Mouse (Mus musculus): ENCODE results near the gene Prpf18. TPM values are rescaled to one million over a fixed set of nuclear protein-coding genes. Genes with fewer than 3 reads are reported as not detected.

Gene Prpf18
- polyA plus RNA-seq, 1 experiment = 9.2 TPM

GRCm38 (mm10) chr2:4611704-4612103, 40.2 kb downstream of the Prpf18 start:
- Histone ChIP-seq H3K79me3 (ENCODE audit: low read depth) (no peaks in the 10 kb centered on the region), H3K4me3 (ENCODE audit: insufficient read depth, poor library complexity, severe bottlenecking) (no peak overlapping the region), H3ac (ENCODE audit: control insufficient read depth, insufficient read length, low read depth) (no peak overlapping the region), H3K36me3 (ENCODE audit: control insufficient read depth, insufficient read depth) (peaks cover 69% of the 10 kb centered on the region), H3K79me2 (ENCODE audit: control insufficient read depth, insufficient read depth) (no peaks in the 10 kb centered on the region), H3K27me3 (ENCODE audit: control insufficient read depth, insufficient read depth, insufficient read length) (no peaks in the 10 kb centered on the region)
- no peak for TF ChIP-seq USF1 (IDR thresholded peaks at IDR 0.05; ENCODE audit: low read depth)
- no peak for TF ChIP-seq CTCF (IDR thresholded peaks at IDR 0.05; ENCODE audit: control insufficient read depth, insufficient read depth, insufficient read length)
- TF ChIP-seq CEBPB (IDR thresholded peaks at IDR 0.05; ENCODE audit: low read depth) = no peak
- TF ChIP-seq MYOG (IDR thresholded peaks at IDR 0.05; ENCODE audit: control insufficient read depth, extremely low read depth, insufficient read length) = no peak
- TF ChIP-seq MYOD1 (IDR thresholded peaks at IDR 0.05; ENCODE audit: control insufficient read depth, insufficient read length, low read depth) = no peak

- H3K27me3 ChIP-seq (ENCODE audit: control insufficient read depth, insufficient read depth, insufficient read length) = no peaks in the 10 kb centered on the region
- TF ChIP-seq CTCF (IDR thresholded peaks at IDR 0.05; ENCODE audit: control insufficient read depth, insufficient read depth, insufficient read length) = no peak
- TF ChIP-seq CEBPB (IDR thresholded peaks at IDR 0.05; ENCODE audit: low read depth) = no peak
- no peak for TF ChIP-seq USF1 (IDR thresholded peaks at IDR 0.05; ENCODE audit: low read depth)
- no peak for TF ChIP-seq MYOD1 (IDR thresholded peaks at IDR 0.05; ENCODE audit: control insufficient read depth, insufficient read length, low read depth)
- TF ChIP-seq MAX (IDR thresholded peaks at IDR 0.05) = no peak
- TF ChIP-seq MYOG (IDR thresholded peaks at IDR 0.05; ENCODE audit: control insufficient read depth, extremely low read depth, insufficient read length) = no peak
- no peak for TF ChIP-seq FOSL1 (IDR thresholded peaks at IDR 0.05; ENCODE audit: insufficient read depth, low read length, poor library complexity, severe bottlenecking)
Observed at GRCm38 (mm10) chr2:4611295-4611694, 40.6 kb downstream of the Prpf18 start.

GRCm38 (mm10) chr2:4609433-4609832, 42.5 kb downstream of the Prpf18 start:
- Histone ChIP-seq H3ac (ENCODE audit: control insufficient read depth, insufficient read length, low read depth) (no peak overlapping the region), H3K79me3 (ENCODE audit: low read depth) (no peaks in the 10 kb centered on the region), H3K79me2 (ENCODE audit: control insufficient read depth, insufficient read depth) (no peaks in the 10 kb centered on the region), H3K36me3 (ENCODE audit: control insufficient read depth, insufficient read depth) (peaks cover 92% of the 10 kb centered on the region), H3K4me3 (ENCODE audit: insufficient read depth, poor library complexity, severe bottlenecking) (no peak overlapping the region), H3K27me3 (ENCODE audit: control insufficient read depth, insufficient read depth, insufficient read length) (no peaks in the 10 kb centered on the region)
- no peak for TF ChIP-seq USF1 (IDR thresholded peaks at IDR 0.05; ENCODE audit: low read depth)
- TF ChIP-seq MYOG (IDR thresholded peaks at IDR 0.05; ENCODE audit: control insufficient read depth, extremely low read depth, insufficient read length) = no peak
- TF ChIP-seq MAX (IDR thresholded peaks at IDR 0.05) = no peak
- no peak for TF ChIP-seq MYOD1 (IDR thresholded peaks at IDR 0.05; ENCODE audit: control insufficient read depth, insufficient read length, low read depth)
- no peak for TF ChIP-seq CEBPB (IDR thresholded peaks at IDR 0.05; ENCODE audit: low read depth)
- no peak for TF ChIP-seq FOSL1 (IDR thresholded peaks at IDR 0.05; ENCODE audit: insufficient read depth, low read length, poor library complexity, severe bottlenecking)
- no peak for TF ChIP-seq CTCF (IDR thresholded peaks at IDR 0.05; ENCODE audit: control insufficient read depth, insufficient read depth, insufficient read length)

More at GRCm38 (mm10) chr2:4611295-4611694, 40.6 kb downstream of the Prpf18 start:
- Histone ChIP-seq H3ac (ENCODE audit: control insufficient read depth, insufficient read length, low read depth) (no peak overlapping the region), H3K36me3 (ENCODE audit: control insufficient read depth, insufficient read depth) (peaks cover 74% of the 10 kb centered on the region), H3K4me3 (ENCODE audit: insufficient read depth, poor library complexity, severe bottlenecking) (no peak overlapping the region), H3K79me3 (ENCODE audit: low read depth) (no peaks in the 10 kb centered on the region), H3K79me2 (ENCODE audit: control insufficient read depth, insufficient read depth) (no peaks in the 10 kb centered on the region)

GRCm38 (mm10) chr2:4608253-4608652, 43.7 kb downstream of the Prpf18 start:
- TF ChIP-seq FOSL1 (IDR thresholded peaks at IDR 0.05; ENCODE audit: insufficient read depth, low read length, poor library complexity, severe bottlenecking) (no peak), CTCF (IDR thresholded peaks at IDR 0.05; ENCODE audit: control insufficient read depth, insufficient read depth, insufficient read length) (no peak), CEBPB (IDR thresholded peaks at IDR 0.05; ENCODE audit: low read depth) (no peak), USF1 (IDR thresholded peaks at IDR 0.05; ENCODE audit: low read depth) (no peak), MYOG (IDR thresholded peaks at IDR 0.05; ENCODE audit: control insufficient read depth, extremely low read depth, insufficient read length) (no peak), MAX (IDR thresholded peaks at IDR 0.05) (no peak), MYOD1 (IDR thresholded peaks at IDR 0.05; ENCODE audit: control insufficient read depth, insufficient read length, low read depth) (no peak)

GRCm38 (mm10) chr2:4606559-4606958, 45.4 kb downstream of the Prpf18 start:
- Histone ChIP-seq H3ac (ENCODE audit: control insufficient read depth, insufficient read length, low read depth) (no peak overlapping the region), H3K79me2 (ENCODE audit: control insufficient read depth, insufficient read depth) (no peaks in the 10 kb centered on the region), H3K4me3 (ENCODE audit: insufficient read depth, poor library complexity, severe bottlenecking) (no peak overlapping the region), H3K27me3 (ENCODE audit: control insufficient read depth, insufficient read depth, insufficient read length) (no peaks in the 10 kb centered on the region), H3K36me3 (ENCODE audit: control insufficient read depth, insufficient read depth) (peaks cover 98% of the 10 kb centered on the region), H3K79me3 (ENCODE audit: low read depth) (no peaks in the 10 kb centered on the region)
- TF ChIP-seq MAX (IDR thresholded peaks at IDR 0.05) (no peak), USF1 (IDR thresholded peaks at IDR 0.05; ENCODE audit: low read depth) (no peak), CEBPB (IDR thresholded peaks at IDR 0.05; ENCODE audit: low read depth) (no peak), MYOG (IDR thresholded peaks at IDR 0.05; ENCODE audit: control insufficient read depth, extremely low read depth, insufficient read length) (no peak), FOSL1 (IDR thresholded peaks at IDR 0.05; ENCODE audit: insufficient read depth, low read length, poor library complexity, severe bottlenecking) (no peak), MYOD1 (IDR thresholded peaks at IDR 0.05; ENCODE audit: control insufficient read depth, insufficient read length, low read depth) (no peak), CTCF (IDR thresholded peaks at IDR 0.05; ENCODE audit: control insufficient read depth, insufficient read depth, insufficient read length) (no peak)

More at GRCm38 (mm10) chr2:4608253-4608652, 43.7 kb downstream of the Prpf18 start:
- no peak overlapping the region for H3ac ChIP-seq (ENCODE audit: control insufficient read depth, insufficient read length, low read depth)
- no peaks in the 10 kb centered on the region for H3K27me3 ChIP-seq (ENCODE audit: control insufficient read depth, insufficient read depth, insufficient read length)
- peaks cover 98% of the 10 kb centered on the region for H3K36me3 ChIP-seq (ENCODE audit: control insufficient read depth, insufficient read depth)
- no peaks in the 10 kb centered on the region for H3K79me2 ChIP-seq (ENCODE audit: control insufficient read depth, insufficient read depth)
- no peaks in the 10 kb centered on the region for H3K79me3 ChIP-seq (ENCODE audit: low read depth)
- H3K4me3 ChIP-seq (ENCODE audit: insufficient read depth, poor library complexity, severe bottlenecking) = no peak overlapping the region
